Mouse (Mus musculus) liver, embryonic 12.5 days (tissue): ENCODE measurements around the gene Spink8. TPM values are rescaled to one million over a fixed set of nuclear protein-coding genes. Genes with fewer than 3 reads are reported as not detected.
A peak's percentile ranks its signal among the peaks of the same experiment; 100 is the strongest.
"Not testable (repeated sequence)": the region's sequence is repeated elsewhere in the genome, so short reads cannot be mapped to it uniquely, and the experiment has no call there.

ENCODE experiments used
- ATAC-seq: fragments of 200-750 bp; cut with Nextera tagmentation; 2 replicates; pipeline ENCODE4 v1.8.0; 2017; ENCODE audit warnings: moderate number of reproducible peaks, mild to moderate bottlenecking, moderate library complexity
- H3K27ac ChIP-seq: fragments of 300-500 bp; sonication (generic); 2 replicates; pipeline ENCODE4 v1.5.1; 2016; ENCODE audit warnings: mild to moderate bottlenecking
- H3K27me3 ChIP-seq: fragments of 300-500 bp; sonication (generic); replicated peaks from 2 replicates; pipeline ENCODE4 v1.6.1; 2016; ENCODE audit warnings: mild to moderate bottlenecking, moderate library complexity
- H3K36me3 ChIP-seq: fragments of 300-500 bp; sonication (generic); 2 replicates; pipeline ENCODE4 v1.6.1; 2016; ENCODE audit warnings: mild to moderate bottlenecking, moderate library complexity
- H3K4me1 ChIP-seq: fragments of 300-500 bp; sonication (generic); 2 replicates; pipeline ENCODE4 v1.6.1; 2016
- H3K4me2 ChIP-seq: fragments of 300-500 bp; sonication (generic); 2 replicates; pipeline ENCODE4 v1.6.1; 2016; ENCODE audit warnings: mild to moderate bottlenecking, moderate library complexity
- H3K4me3 ChIP-seq: fragments of 300-500 bp; sonication (generic); 2 replicates; pipeline ENCODE4 v1.5.1; 2016; ENCODE audit warnings: mild to moderate bottlenecking, moderate library complexity
- H3K9ac ChIP-seq: fragments of 300-500 bp; sonication (generic); 2 replicates; pipeline ENCODE4 v1.6.1; 2016; ENCODE audit warnings: mild to moderate bottlenecking, moderate library complexity
- H3K9me3 ChIP-seq: fragments of 300-500 bp; sonication (generic); replicated peaks from 2 replicates; pipeline ENCODE4 v1.6.1; 2016; ENCODE audit warnings: mild to moderate bottlenecking, moderate library complexity
- WGBS: fragments of 180-500 bp; shearing (Covaris S2); methylation state at CpG from one replicate; pipeline ENCODE4 v1.1.7; 2016; ENCODE audit not compliant: insufficient replicate concordance; 5-methylcytosine and 5-hydroxymethylcytosine counted together
- polyA plus RNA-seq: library from polyadenylated mRNA; unstranded; fragments of >200 nt; fragmentation: Nextera tagmentation; extraction: Ambion mirVana; gene quantifications from 2 replicates; pipeline ENCODE4 v1.2.1, GENCODE M21; 2016

Spink8 gene
- not detected in 2 replicates for polyA plus RNA-seq

DNA sequence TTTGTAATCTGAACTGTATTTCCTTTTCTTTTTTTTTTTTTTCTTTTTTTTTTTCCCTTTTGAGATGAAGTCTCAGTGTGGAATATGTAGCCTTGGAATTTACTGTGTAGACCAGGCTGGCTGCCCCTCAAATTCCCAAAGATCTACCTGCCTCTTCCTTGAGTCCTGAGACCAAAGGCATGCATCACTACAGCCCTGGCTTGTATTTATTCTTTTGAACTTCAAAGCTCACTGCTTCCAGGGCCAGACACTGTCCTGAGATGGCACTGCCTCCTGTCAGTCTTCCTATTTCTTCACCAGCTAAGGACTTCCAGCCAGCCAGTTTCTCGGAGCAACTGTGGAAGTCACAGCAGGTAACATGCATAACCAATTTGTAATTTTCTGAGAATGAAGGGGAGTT lies at the start of gene Spink8:
Spink8 (plus strand) TSS at position 301 of the 400 bp plus-strand sequence.
- Histone ChIP-seq H3K4me3 (no peak within 1 kb of the TSS), H3K4me1 (no peaks in the 10 kb centered on the region), H3K36me3 (no peaks in the 10 kb centered on the region), H3K27me3 (no peaks in the 10 kb centered on the region; the same call in 1 of the 2 replicates), H3K27ac (no peak within 1 kb of the TSS), H3K9me3 (no peaks in the 10 kb centered on the region), H3K9ac (no peak within 1 kb of the TSS), H3K4me2 (no peak within 1 kb of the TSS)
- 51% methylated on average over 1 of the region's 1 CpGs for WGBS
- no peak for ATAC-seq

DNA sequence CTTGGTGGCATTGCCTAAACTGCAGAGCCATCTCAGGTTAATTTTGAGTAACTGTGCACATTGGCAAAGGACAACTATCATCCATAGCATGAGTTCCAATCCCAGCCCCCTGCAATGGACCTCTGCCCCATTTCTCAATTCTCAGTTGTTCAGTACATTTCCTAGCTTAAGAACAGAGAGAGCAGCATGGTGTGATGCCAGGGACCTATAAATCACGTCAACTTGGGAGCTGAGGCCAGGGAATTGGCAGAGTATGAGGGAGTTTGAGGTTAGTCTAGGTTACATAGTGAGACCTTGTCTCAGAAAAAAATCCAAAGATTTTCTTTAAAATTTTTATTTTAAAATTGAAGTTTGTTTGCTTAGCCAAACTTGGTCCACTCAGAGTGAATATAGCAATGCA lies 45.2 kb upstream of the Spink8 start:
- not testable (repeated sequence) for H3K36me3 ChIP-seq, H3K4me3 ChIP-seq, H3K27ac ChIP-seq, H3K4me1 ChIP-seq, H3K9ac ChIP-seq, ATAC-seq, H3K27me3 ChIP-seq, H3K9me3 ChIP-seq, H3K4me2 ChIP-seq
- WGBS = 46% methylated on average over 1 of the region's 1 CpGs

DNA sequence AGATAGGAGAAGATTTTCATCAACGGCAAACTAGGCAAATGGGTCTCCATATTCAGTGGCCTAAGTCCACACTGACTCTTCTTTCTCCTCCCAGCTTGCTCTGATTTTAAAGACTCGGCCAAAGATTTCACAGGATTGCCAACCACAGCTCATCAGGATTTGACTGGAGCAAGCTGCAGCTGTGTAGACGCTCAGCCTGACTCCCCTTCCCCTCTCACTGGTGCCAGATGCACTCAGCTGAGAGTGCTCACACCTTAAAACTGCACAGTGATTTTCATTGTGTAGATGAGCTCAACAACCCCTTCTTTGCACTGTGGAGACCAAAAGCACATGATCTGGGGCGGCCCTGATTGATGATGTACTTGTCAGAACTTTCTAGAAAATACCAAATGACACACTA lies 21.5 kb upstream of the Spink8 start, which contains the start of gene Fbxw27:
Fbxw27 (minus strand) TSS at position 101 of the 400 bp plus-strand sequence.
- H3K27me3 ChIP-seq, H3K27ac ChIP-seq, H3K4me2 ChIP-seq, H3K9ac ChIP-seq, H3K9me3 ChIP-seq, ATAC-seq, H3K4me3 ChIP-seq, H3K4me1 ChIP-seq, H3K36me3 ChIP-seq: not testable (repeated sequence)
- 66% methylated on average over 4 of the region's 4 CpGs for WGBS

DNA sequence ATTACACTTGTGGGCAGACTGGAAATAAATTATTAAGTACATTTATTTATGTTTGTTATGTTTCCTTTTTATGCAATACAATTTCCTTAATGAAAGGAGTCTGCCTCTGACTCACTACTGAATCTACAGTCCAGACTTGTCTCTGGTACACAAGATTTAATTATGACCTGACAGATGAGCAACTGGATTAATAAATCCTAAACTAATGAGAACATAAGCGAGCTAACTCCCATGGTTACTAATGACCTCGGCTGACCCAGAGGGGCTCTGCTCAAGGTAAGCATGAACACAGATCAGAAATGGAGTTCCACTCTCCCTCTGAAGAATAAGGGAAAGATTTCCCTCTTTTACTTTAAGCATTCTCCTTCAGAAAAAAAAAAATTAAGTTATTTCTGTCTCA lies 16.9 kb upstream of the Spink8 start:
- H3K36me3 ChIP-seq = no peaks in the 10 kb centered on the region
- no peaks in the 10 kb centered on the region for H3K4me1 ChIP-seq
- ATAC-seq = no peak
- H3K4me3 ChIP-seq = no peak overlapping the region
- H3K4me2 ChIP-seq = no peak overlapping the region
- H3K9ac ChIP-seq = no peak overlapping the region
- no peaks in the 10 kb centered on the region for H3K9me3 ChIP-seq
- no peaks in the 10 kb centered on the region for H3K27me3 ChIP-seq
- H3K27ac ChIP-seq = no peak overlapping the region
- 63% methylated on average over 2 of the region's 2 CpGs for WGBS

DNA sequence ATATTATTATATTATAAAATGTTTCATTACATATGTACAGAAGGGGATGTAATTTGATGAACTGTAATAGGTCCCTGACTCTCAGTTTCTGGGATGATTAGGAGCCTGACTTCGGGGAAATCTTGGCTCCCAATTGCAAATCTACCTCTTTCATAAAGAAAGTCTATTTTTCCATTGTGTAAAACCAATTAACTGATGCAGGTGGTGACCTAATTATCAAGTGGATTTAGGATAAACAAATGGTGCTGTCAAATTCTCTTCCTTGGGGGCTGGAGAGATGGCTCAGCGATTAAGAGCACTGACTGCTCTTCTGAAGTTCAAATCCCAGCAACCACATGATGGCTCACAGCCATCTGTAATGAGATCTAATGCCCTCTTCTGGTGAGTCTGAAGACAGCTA lies 16.3 kb upstream of the Spink8 start:
- Histone ChIP-seq H3K4me3 (no peak overlapping the region), H3K4me2 (no peak overlapping the region), H3K9me3 (no peaks in the 10 kb centered on the region), H3K4me1 (no peaks in the 10 kb centered on the region), H3K9ac (no peak overlapping the region), H3K36me3 (no peaks in the 10 kb centered on the region), H3K27me3 (no peaks in the 10 kb centered on the region), H3K27ac (no peak overlapping the region)
- no peak for ATAC-seq
- 67% methylated on average over 2 of the region's 2 CpGs for WGBS

DNA sequence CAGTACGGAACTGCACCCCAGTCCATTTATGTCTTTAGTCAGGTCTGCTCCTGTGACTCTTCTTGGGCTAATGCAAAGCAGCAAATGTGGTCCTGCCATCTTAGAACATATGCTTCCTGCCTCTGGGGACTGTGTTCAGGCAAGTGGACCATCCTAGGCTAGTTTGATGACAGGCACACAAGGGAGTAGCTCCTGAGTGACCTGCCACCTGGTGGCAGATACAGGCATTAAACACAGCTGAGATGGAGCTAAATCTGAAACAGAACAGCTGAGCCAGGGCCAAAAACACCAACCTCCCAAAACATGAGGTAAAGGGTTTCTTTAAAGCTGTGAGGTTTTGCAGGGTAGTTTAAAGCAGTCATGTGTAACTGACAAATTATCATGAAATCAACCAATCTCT lies 14.0 kb upstream of the Spink8 start:
- ATAC-seq = no peak
- no peaks in the 10 kb centered on the region for H3K27me3 ChIP-seq
- H3K4me1 ChIP-seq = no peaks in the 10 kb centered on the region
- H3K36me3 ChIP-seq = no peaks in the 10 kb centered on the region
- no peak overlapping the region for H3K27ac ChIP-seq
- no peak overlapping the region for H3K4me2 ChIP-seq
- no peak overlapping the region for H3K4me3 ChIP-seq
- 90% methylated on average over 1 of the region's 1 CpGs for WGBS
- no peak overlapping the region for H3K9ac ChIP-seq
- H3K9me3 ChIP-seq = no peaks in the 10 kb centered on the region

DNA sequence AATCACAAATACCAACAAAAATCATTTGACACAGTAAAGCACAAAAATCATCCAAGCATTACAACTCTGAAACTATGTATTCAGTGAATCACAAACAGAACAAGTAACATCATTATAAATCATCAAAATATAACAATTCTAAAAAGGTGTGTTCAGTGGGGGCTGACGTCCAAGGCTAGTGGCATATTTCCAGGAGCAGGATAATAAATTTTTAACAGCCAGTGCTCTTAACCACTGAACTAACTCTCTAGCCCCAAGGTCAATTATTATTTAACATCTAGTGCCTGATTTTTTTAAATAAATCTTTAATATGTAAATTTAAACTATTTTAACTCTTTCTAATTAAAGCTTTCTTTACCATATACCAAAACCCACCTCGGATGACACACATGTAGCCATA lies 6.5 kb upstream of the Spink8 start:
- not testable (repeated sequence) for ATAC-seq, H3K9me3 ChIP-seq
- WGBS = 67% methylated on average over 2 of the region's 2 CpGs

DNA sequence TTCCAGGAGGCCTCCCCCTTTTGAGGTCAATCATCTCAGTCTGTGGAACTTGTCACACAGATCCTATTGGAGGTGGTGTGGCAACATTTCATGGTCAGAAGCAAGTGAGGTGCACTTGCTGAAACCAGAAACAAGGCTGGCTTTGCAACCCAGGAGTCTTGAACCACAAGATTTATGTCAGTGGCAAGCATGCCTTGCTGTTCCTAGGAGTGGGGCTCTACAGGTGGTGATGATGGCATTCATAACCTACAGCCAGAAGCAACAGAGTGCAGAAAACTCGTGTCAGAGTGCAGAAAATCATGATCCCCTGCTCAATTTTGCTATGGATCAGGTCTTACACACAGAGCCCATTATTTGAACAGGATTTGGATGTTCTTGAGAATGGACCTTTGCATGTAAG lies 5.8 kb upstream of the Spink8 start:
- H3K27ac ChIP-seq = no peak overlapping the region
- ATAC-seq = no peak
- no peaks in the 10 kb centered on the region for H3K4me1 ChIP-seq
- H3K27me3 ChIP-seq = no peaks in the 10 kb centered on the region
- no peaks in the 10 kb centered on the region for H3K36me3 ChIP-seq
- no peaks in the 10 kb centered on the region for H3K9me3 ChIP-seq
- WGBS = 27% methylated on average over 1 of the region's 1 CpGs
- H3K4me2 ChIP-seq = no peak overlapping the region
- H3K9ac ChIP-seq = no peak overlapping the region
- no peak overlapping the region for H3K4me3 ChIP-seq

More for the DNA sequence above, 6.5 kb upstream of the Spink8 start:
- H3K4me3 ChIP-seq, H3K9ac ChIP-seq, H3K4me2 ChIP-seq, H3K27ac ChIP-seq, H3K4me1 ChIP-seq, H3K27me3 ChIP-seq, H3K36me3 ChIP-seq: not testable (repeated sequence)

DNA sequence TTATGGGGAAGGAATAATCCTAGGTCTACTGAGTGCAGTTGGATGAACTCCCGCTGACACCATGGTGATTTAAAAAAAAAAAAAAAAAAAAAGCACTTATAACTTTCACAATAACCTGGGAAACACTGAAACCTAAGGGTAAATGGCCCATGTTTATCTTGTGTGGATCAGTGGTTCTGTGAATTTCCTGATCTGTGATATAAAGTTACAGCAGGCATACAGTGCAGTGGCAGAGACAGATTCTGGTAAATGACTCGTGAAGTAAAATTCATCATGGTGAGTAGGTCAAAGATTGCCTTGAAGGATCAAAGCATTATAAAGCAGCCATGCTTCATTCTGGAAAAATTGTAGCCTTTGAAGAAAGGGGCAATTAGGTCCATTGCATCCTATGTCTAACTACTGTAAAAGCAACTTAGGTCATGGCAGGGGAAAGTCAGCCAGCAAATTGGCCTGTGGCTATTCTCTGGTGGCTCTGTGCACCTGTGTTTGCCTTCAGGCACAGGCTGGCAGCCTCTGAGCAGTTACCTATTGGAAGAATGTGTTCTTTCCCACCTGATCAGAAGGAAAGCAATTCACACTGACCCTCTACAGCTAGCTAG lies 5.3 kb upstream of the Spink8 start:
- H3K27ac ChIP-seq = no peak overlapping the region
- H3K9ac ChIP-seq = no peak overlapping the region
- 63% methylated on average over 2 of the region's 2 CpGs for WGBS
- ATAC-seq = no peak
- H3K27me3 ChIP-seq = no peaks in the 10 kb centered on the region
- H3K36me3 ChIP-seq = no peaks in the 10 kb centered on the region
- no peak overlapping the region for H3K4me2 ChIP-seq
- no peaks in the 10 kb centered on the region for H3K9me3 ChIP-seq
- no peaks in the 10 kb centered on the region for H3K4me1 ChIP-seq
- H3K4me3 ChIP-seq = no peak overlapping the region

DNA sequence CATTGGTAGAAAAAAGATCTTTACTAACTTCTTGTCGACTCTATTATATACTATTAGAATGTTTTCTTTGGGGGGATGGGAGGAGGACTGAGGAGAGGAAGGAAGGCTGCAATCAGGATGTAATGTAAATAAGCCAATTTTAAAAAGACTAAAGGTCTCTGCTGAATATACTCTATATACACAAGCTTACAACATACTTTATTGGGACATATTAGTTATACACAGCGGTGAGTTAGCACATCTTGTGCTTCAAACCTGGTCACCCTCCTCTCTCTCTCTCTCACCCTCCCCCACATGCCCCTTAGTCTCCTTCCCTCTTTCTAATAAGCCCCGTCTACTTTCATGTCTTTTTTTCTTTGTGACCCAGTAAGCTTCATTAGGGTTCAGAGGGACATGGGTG lies 4.2 kb upstream of the Spink8 start:
- no peak overlapping the region for H3K9ac ChIP-seq
- no peak for ATAC-seq
- H3K4me2 ChIP-seq = no peak overlapping the region
- no peak overlapping the region for H3K27ac ChIP-seq
- no peaks in the 10 kb centered on the region for H3K4me1 ChIP-seq
- no peaks in the 10 kb centered on the region for H3K9me3 ChIP-seq
- no peaks in the 10 kb centered on the region for H3K27me3 ChIP-seq
- no peak overlapping the region for H3K4me3 ChIP-seq
- H3K36me3 ChIP-seq = no peaks in the 10 kb centered on the region
- 43% methylated on average over 3 of the region's 3 CpGs for WGBS

DNA sequence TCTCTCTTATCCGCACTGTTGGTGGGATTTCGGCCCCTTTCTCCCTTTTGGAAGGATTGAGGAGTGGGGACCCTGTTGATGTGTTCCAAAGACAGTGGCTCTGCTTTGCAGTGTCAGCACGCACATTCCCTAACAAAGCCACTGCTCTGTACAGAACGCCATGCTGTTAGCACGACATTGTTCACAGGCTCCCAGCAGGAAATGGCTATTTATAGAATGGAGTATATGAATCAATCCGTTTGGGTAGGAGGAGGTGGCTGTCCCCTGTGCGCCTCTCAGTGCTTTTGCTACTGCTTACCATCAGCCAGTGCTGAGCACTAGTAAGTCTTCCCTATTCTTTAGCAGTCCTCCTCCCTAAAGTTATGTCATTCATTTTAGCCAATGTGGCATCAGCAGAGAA lies 1.3 kb downstream of the Spink8 start:
- no peaks in the 10 kb centered on the region for H3K4me1 ChIP-seq
- no peaks in the 10 kb centered on the region for H3K9me3 ChIP-seq
- no peak overlapping the region for H3K9ac ChIP-seq
- H3K27ac ChIP-seq = no peak overlapping the region
- 43% methylated on average over 7 of the region's 7 CpGs for WGBS
- no peak overlapping the region for H3K4me3 ChIP-seq
- H3K27me3 ChIP-seq = no peaks in the 10 kb centered on the region; the same call in 1 of the 2 replicates
- ATAC-seq = no peak
- H3K36me3 ChIP-seq = no peaks in the 10 kb centered on the region
- no peak overlapping the region for H3K4me2 ChIP-seq

DNA sequence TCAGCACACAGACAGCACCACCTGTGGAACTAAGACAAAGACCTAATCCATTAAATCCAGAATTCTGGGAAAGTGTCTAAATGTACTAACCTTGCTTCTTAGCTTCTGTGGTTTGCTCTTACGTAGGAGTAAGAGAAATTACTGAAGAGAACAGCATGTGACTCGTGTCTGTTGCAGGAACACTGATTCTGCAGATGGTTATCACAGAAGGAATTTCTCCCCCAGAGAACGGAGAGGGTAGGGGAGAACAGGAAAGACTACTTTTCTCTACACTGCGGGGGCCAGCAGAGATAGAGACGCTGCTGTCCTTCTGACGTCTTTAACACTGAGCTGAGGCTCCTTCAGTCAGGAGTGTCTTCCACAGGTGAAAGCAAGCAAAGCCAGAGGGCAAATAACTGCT lies 4.3 kb downstream of the Spink8 start:
- H3K9me3 ChIP-seq = no peaks in the 10 kb centered on the region
- H3K4me1 ChIP-seq = no peaks in the 10 kb centered on the region
- no peak for ATAC-seq

DNA sequence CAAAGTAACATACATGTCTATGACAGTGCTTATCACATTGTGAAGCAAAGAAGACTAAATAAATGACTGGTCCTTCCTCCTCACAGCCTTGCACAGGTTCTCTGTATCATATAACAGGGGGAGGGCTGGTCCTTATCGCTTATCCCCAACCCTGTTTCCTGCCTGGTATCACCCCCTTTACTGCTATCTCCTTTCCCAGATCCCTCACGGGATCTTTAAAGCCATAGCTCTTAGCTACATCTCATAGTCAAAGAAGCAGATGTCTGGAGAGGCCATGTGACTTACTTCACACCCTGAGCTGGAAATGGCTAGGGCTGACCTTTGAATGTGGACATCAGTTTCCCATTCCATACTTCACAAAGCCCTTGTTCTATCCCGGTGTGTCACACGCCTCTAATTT lies 13.7 kb downstream of the Spink8 start:
- Histone ChIP-seq H3K4me3 (no peak overlapping the region), H3K9me3 (no peaks in the 10 kb centered on the region), H3K4me2 (peak overlapping the region; percentile 15; the same call in 1 of the 2 replicates), H3K9ac (no peak overlapping the region), H3K4me1 (peaks cover 20% of the 10 kb centered on the region), H3K27ac (peak overlapping the region; percentile 40; the same call in 1 of the 2 replicates), H3K36me3 (peaks cover 11% of the 10 kb centered on the region; the same call in 1 of the 2 replicates), H3K27me3 (no peaks in the 10 kb centered on the region)
- WGBS = 19% methylated on average over 4 of the region's 4 CpGs
- ATAC-seq = peak; percentile 94

More for the DNA sequence above, 4.3 kb downstream of the Spink8 start:
- H3K4me3 ChIP-seq = no peak overlapping the region
- H3K9ac ChIP-seq = no peak overlapping the region
- WGBS = 26% methylated on average over 6 of the region's 6 CpGs
- no peaks in the 10 kb centered on the region; the same call in 1 of the 2 replicates for H3K27me3 ChIP-seq
- no peak overlapping the region for H3K4me2 ChIP-seq
- no peak overlapping the region for H3K27ac ChIP-seq
- no peaks in the 10 kb centered on the region for H3K36me3 ChIP-seq
